Mouse (Mus musculus) liver, embryonic 16.5 days (tissue): ENCODE results near the gene Rdx. TPM values are rescaled to one million over a fixed set of nuclear protein-coding genes. Genes with fewer than 3 reads are reported as not detected.
A peak's percentile ranks its signal among the peaks of the same experiment; 100 is the strongest.

Experiments used
- ATAC-seq: fragments of 200-750 bp; cut with Nextera tagmentation; 2 replicates; pipeline ENCODE4 v1.8.0; 2017; ENCODE audit warnings: low read depth, mild to moderate bottlenecking, moderate number of reproducible peaks, moderate library complexity
- H3K27ac ChIP-seq: fragments of 300-500 bp; sonication (generic); 2 replicates; pipeline ENCODE4 v1.5.1; 2014; ENCODE audit warnings: mild to moderate bottlenecking, low read length
- H3K27me3 ChIP-seq: fragments of 300-500 bp; sonication (generic); 2 replicates; pipeline ENCODE4 v1.6.1; 2014; ENCODE audit warnings: low read depth, low read length, mixed read lengths; ENCODE audit not compliant: control insufficient read depth, insufficient read depth
- H3K36me3 ChIP-seq: fragments of 300-500 bp; sonication (generic); 2 replicates; pipeline ENCODE4 v1.6.1; 2014; ENCODE audit warnings: mild to moderate bottlenecking; ENCODE audit not compliant: control insufficient read depth, insufficient read depth
- H3K4me1 ChIP-seq: fragments of 300-500 bp; sonication (generic); 2 replicates; pipeline ENCODE4 v1.6.1; 2014; ENCODE audit warnings: low read depth, low read length, mixed read lengths; ENCODE audit not compliant: control insufficient read depth
- H3K4me2 ChIP-seq: fragments of 300-500 bp; sonication (generic); 2 replicates; pipeline ENCODE4 v1.6.1; 2014; ENCODE audit warnings: low read depth, low read length, mixed read lengths
- H3K4me3 ChIP-seq: fragments of 300-500 bp; sonication (generic); 2 replicates; pipeline ENCODE4 v1.5.1; 2014; ENCODE audit warnings: low read depth, mild to moderate bottlenecking, low read length
- H3K9ac ChIP-seq: fragments of 300-500 bp; sonication (generic); 2 replicates; pipeline ENCODE4 v1.6.1; 2014; ENCODE audit warnings: low read depth, low read length
- H3K9me3 ChIP-seq: fragments of 300-500 bp; sonication (generic); replicated peaks from 2 replicates; pipeline ENCODE4 v1.6.1; 2016; ENCODE audit warnings: low read length; ENCODE audit not compliant: control insufficient read depth
- WGBS: fragments of 180-500 bp; shearing (Covaris S2); extraction: QIAGEN DNeasy Blood & Tissue Kit; methylation state at CpG from one replicate; pipeline ENCODE4 v1.1.7; 2014; ENCODE audit not compliant: insufficient replicate concordance; 5-methylcytosine and 5-hydroxymethylcytosine counted together
- polyA plus RNA-seq: library from polyadenylated mRNA; unstranded; fragments of >200 nt; fragmentation: Nextera tagmentation; extraction: Ambion mirVana; gene quantifications from 2 replicates; pipeline ENCODE4 v1.2.1, GENCODE M21; 2015

Gene Rdx
- polyA plus RNA-seq, 1 experiment from 2014 or later: 54.9 TPM

GRCm38 (mm10) chr9:52097386-52097785, 50.4 kb downstream of the Rdx start:
- Histone ChIP-seq H3K27me3 (no peaks in the 10 kb centered on the region), H3K27ac (no peak overlapping the region), H3K9me3 (no peaks in the 10 kb centered on the region), H3K36me3 (no peaks in the 10 kb centered on the region), H3K4me2 (no peak overlapping the region), H3K4me3 (no peak overlapping the region), H3K9ac (no peak overlapping the region), H3K4me1 (no peaks in the 10 kb centered on the region)
- 52% methylated on average over 1 of the region's 1 CpGs for WGBS
- no peak for ATAC-seq

- WGBS: 0% methylated on average over 7 of the region's 7 CpGs
- Histone ChIP-seq H3K9ac (no peak overlapping the region), H3K4me3 (no peak overlapping the region), H3K4me1 (peaks cover 4% of the 10 kb centered on the region), H3K27ac (no peak overlapping the region), H3K27me3 (no peaks in the 10 kb centered on the region), H3K9me3 (no peaks in the 10 kb centered on the region), H3K36me3 (no peaks in the 10 kb centered on the region), H3K4me2 (no peak overlapping the region)
- peak; percentile 50; the same call in 1 of the 2 replicates for ATAC-seq
Observed at GRCm38 (mm10) chr9:52098600-52098999, 51.6 kb downstream of the Rdx start.

- Histone ChIP-seq H3K4me2 (no peak overlapping the region), H3K4me3 (no peak overlapping the region), H3K4me1 (peaks cover 12% of the 10 kb centered on the region), H3K9ac (no peak overlapping the region), H3K9me3 (no peaks in the 10 kb centered on the region), H3K27ac (no peak overlapping the region), H3K27me3 (no peaks in the 10 kb centered on the region), H3K36me3 (no peaks in the 10 kb centered on the region)
- 81% methylated on average over 14 of the region's 14 CpGs for WGBS
- no peak for ATAC-seq
Observed at GRCm38 (mm10) chr9:52100426-52100825, 53.5 kb downstream of the Rdx start.

GRCm38 (mm10) chr9:52102060-52102844, 55.3 kb downstream of the Rdx start:
- 69% methylated on average over 13 of the region's 13 CpGs for WGBS

GRCm38 (mm10) chr9:52103448-52104224, 56.7 kb downstream of the Rdx start:
- Histone ChIP-seq H3K9me3 (no peaks in the 10 kb centered on the region), H3K4me2 (no peak overlapping the region), H3K27ac (no peak overlapping the region), H3K9ac (no peak overlapping the region), H3K4me1 (peaks cover 12% of the 10 kb centered on the region), H3K36me3 (no peaks in the 10 kb centered on the region), H3K4me3 (no peak overlapping the region), H3K27me3 (no peaks in the 10 kb centered on the region)
- ATAC-seq: peak; percentile 81
- WGBS: 38% methylated on average over 9 of the region's 9 CpGs

More at GRCm38 (mm10) chr9:52102060-52102844, 55.3 kb downstream of the Rdx start:
- Histone ChIP-seq H3K4me1 (peaks cover 12% of the 10 kb centered on the region), H3K27ac (no peak overlapping the region), H3K9ac (no peak overlapping the region), H3K27me3 (no peaks in the 10 kb centered on the region), H3K4me2 (no peak overlapping the region), H3K9me3 (no peaks in the 10 kb centered on the region), H3K4me3 (no peak overlapping the region), H3K36me3 (no peaks in the 10 kb centered on the region)
- no peak for ATAC-seq

GRCm38 (mm10) chr9:52104225-52104615, 57.2 kb downstream of the Rdx start:
- no peak overlapping the region for H3K4me2 ChIP-seq
- H3K36me3 ChIP-seq: no peaks in the 10 kb centered on the region
- no peak for ATAC-seq
- H3K4me3 ChIP-seq: no peak overlapping the region
- no peaks in the 10 kb centered on the region for H3K9me3 ChIP-seq
- no peaks in the 10 kb centered on the region for H3K27me3 ChIP-seq
- WGBS: 60% methylated on average over 8 of the region's 8 CpGs
- H3K4me1 ChIP-seq: peaks cover 12% of the 10 kb centered on the region
- H3K9ac ChIP-seq: no peak overlapping the region
- no peak overlapping the region for H3K27ac ChIP-seq

- Histone ChIP-seq H3K27me3 (no peaks in the 10 kb centered on the region), H3K4me3 (no peak overlapping the region), H3K4me1 (peaks cover 12% of the 10 kb centered on the region), H3K36me3 (no peaks in the 10 kb centered on the region), H3K9ac (no peak overlapping the region), H3K9me3 (no peaks in the 10 kb centered on the region), H3K4me2 (no peak overlapping the region), H3K27ac (no peak overlapping the region)
- 72% methylated on average over 6 of the region's 6 CpGs for WGBS
- no peak for ATAC-seq
Observed at GRCm38 (mm10) chr9:52105423-52105822, 58.5 kb downstream of the Rdx start.

GRCm38 (mm10) chr9:52107161-52107560, 60.2 kb downstream of the Rdx start:
- WGBS: 68% methylated on average over 3 of the region's 3 CpGs
- no peaks in the 10 kb centered on the region for H3K27me3 ChIP-seq

GRCm38 (mm10) chr9:52110738-52111137, 63.8 kb downstream of the Rdx start:
- Histone ChIP-seq H3K4me1 (no peaks in the 10 kb centered on the region), H3K36me3 (no peaks in the 10 kb centered on the region; the same call in 1 of the 2 replicates), H3K27ac (no peak overlapping the region), H3K27me3 (no peaks in the 10 kb centered on the region), H3K9me3 (no peaks in the 10 kb centered on the region), H3K4me3 (no peak overlapping the region), H3K4me2 (no peak overlapping the region), H3K9ac (no peak overlapping the region)
- WGBS: 36% methylated on average over 3 of the region's 3 CpGs
- no peak for ATAC-seq

More at GRCm38 (mm10) chr9:52107161-52107560, 60.2 kb downstream of the Rdx start:
- H3K4me2 ChIP-seq: no peak overlapping the region
- ATAC-seq: no peak
- no peak overlapping the region for H3K9ac ChIP-seq
- no peak overlapping the region for H3K4me3 ChIP-seq
- H3K36me3 ChIP-seq: no peaks in the 10 kb centered on the region
- H3K4me1 ChIP-seq: peaks cover 12% of the 10 kb centered on the region
- H3K9me3 ChIP-seq: no peaks in the 10 kb centered on the region
- no peak overlapping the region for H3K27ac ChIP-seq
